Mouse (Mus musculus): ENCODE data around the gene Cntfr.

The Cntfr gene

DNA sequence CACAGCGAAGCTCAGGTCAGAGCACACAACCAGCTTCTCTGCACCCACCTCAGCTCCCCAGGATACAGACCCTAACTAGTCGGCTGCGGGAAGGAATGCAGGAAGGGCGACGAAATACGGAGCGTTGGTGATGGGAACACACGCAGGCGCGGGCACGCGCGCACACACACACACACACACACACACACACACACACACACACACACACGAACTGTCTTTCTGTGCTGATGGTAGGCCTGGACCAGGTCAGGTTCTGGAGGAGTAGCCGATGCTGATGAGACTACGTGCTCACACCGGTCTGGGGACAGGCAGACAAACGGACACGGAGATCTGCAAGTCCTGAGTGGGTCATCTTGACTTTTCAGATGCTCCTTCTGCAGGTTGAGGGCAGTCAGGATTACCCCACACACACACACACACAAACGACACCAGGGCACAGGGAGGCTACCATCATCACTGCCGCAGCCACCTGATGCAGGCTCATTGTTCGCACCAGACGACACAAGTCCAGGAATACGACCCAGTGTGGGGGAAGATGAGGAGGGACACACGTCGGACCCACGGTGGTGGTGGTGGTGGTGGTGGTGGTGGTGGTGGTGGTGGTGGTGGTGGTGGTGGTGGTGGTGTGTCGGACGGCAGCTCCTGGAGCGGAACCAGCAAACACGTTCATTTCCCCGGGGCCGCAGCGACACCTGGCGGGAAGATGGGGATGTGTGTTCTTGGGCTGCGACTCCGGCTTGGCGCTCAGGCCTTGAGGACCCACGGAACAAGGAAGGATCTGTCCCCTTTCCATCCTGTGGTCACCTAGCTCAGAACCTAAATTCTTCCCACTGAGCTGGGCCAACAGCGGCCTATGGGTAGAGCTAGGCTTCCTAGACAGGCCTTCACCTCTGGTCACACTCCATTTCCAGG, at the start of gene Cntfr:
Gene Cntfr (minus strand): TSS at position 160 of the 912 bp plus-strand sequence.
- peak; percentile 67 for DNase-seq (ENCODE audit: low spot score)

DNA sequence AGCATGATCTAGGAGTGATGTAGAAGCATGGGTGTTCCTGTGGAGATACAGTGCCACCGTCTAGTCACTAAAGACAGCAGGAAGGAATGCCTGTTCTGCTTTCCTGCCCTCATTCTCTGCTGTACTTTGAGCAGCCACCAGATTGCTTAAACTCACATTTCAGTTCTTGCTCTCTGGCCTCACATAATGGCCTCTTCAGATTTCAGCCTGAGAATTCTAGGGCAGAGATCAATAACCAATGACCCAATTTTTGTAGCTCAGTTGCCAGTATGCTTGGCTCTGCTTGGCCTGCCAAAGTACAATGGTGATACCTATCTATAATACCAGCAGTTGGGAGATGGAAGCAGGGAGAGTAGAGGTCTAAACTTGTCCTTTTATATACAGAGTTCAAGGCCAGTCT, 48.1 kb upstream of the Cntfr start:
- no peak for DNase-seq (ENCODE audit: low spot score)

DNA sequence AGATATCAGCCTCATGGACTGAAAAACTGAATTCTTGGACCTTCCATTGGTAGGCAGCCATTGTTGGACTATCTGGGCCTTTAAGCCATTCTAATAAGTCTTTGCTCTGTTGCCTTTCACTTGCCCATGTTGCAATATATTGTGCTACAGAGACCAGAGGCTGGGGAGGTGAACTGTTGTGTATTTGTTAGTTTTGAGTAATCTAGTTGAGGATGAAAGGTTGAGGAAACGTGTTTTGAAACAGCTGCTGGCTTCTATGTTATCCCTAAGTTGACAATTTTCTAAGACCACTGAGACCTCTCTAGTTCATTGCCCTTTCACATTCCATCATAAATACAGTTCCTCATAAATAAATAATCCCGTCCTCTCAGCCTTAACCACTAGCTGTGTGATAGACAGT, 47.2 kb upstream of the Cntfr start:
- DNase-seq (ENCODE audit: low spot score): no peak

DNA sequence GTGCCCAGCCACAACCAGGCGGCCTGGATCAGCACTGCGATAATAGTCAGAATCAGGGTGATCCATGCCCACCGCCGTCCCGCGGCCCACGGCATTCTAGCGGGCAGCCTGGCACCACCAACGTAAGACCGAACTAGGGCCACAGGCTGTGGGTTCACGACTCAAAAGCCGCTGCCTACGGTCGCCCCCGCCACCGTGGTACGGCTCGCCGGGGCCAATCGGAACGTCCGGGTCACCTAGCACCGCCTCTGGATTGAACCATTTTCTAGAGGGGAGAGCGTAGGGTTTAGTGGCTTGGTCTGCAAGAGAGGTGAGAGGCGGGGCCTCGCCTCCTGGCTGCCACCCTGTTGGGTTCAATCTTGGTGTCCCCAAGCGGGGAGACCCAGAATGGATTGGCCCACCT, 44.3 kb upstream of the Cntfr start:
- DNase-seq (ENCODE audit: low spot score): peak; percentile 93

DNA sequence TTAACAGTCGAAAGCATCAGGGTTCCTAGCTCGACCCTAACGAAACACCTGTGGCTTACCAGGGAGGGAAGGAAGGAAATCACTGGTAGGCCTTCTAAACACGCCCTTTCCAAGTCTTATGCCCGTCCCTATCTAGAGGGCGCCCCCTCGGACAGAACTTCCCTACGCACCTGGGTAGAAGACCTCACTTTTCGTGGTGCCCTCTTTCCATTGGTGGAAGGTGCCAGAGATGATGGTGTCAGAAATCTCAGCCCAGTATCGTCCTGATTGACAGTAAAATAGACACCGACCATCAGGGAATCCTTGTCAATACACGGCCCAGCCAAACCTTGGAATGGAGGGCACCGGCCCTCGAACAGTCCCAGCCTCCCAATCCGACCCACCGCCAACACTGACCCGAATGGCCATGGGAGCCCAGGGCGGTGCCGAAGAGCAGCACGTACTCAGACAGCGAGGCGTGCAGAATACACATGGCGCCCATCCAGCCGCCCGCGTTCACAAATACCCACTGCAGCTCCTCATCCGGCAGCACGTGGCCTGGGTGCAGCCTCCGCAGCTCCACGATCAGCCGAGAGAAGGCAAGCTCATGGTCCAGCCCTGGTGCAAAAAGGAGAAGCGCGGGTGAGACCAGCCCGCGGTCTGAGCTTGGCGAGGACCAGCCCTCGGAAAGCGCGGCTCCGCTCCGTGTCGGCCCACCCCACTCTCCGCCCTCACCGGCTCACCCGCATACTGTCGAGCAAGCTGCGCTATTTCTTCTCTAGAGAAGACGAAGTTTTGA, 43.7 kb upstream of the Cntfr start:
- DNase-seq (ENCODE audit: low spot score): peak; percentile 20

DNA sequence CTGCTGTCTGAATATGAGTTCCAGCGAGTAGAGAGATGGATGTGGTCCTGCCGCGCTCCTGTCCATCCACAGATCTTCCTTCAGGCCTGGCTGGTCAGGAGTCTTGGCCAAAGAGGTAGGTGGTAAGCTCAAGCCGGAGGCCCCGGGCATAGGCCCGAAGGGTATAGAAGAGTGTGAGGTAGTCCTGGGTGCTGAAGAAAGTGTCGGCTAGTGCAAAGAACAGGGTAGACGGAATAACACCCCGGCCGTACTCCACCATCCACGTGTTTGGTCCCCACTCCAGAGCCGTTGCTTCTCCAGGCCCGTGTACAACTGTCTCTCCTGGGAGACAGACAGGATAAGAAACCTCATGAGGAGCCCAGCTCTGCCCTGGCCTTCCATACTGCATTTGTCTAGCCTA, 42.4 kb upstream of the Cntfr start:
- no peak for DNase-seq (ENCODE audit: low spot score)

DNA sequence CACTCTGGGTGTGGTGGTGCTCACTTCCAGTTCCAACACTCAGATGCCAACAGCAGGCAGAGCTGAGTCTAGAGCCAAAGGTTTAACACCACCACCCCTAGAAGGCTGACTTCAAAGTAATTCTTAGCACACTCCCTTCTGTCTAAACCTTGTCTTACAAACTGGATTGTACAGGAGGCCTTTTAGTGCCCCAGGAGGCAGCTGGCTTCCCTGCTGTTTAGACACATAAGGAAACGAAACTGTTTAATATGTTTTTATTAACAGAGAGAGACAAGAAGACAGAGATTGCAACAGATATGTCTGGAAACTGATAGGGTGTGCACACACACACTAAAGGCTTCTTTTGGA, 41.3 kb upstream of the Cntfr start:
- no peak for DNase-seq (ENCODE audit: low spot score)

DNA sequence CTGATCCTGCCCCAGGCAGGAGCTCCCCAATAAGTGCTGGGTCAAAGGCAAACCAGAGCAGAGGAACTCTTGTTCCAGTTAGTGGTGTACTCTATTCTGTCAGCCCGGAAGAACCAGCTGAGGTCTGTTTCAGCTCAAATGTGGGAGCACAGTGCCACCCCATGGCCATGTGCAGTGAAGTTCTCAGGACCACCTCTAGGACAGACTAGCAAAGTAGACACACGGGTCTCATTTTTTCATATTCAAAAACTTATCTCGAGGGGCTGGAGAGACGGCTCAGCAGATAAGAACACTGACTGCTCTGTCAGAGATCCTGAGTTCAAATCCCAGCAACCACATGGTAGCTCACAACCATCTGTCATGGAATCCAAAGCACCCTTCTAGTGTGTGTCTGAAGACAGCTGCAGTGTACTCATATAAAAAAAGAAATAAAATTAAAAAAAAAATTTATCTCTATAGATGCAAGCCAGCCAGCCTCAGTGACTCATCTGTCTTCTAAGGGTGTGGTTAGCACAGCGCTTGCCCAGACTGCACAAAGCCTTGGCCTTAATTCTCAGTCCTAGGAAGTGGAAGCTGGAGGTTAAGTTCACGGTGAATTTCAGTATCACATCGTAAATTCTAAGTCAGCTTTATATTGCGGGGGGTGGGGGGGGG, 40.8 kb upstream of the Cntfr start:
- peak; percentile 80 for DNase-seq (ENCODE audit: low spot score)

DNA sequence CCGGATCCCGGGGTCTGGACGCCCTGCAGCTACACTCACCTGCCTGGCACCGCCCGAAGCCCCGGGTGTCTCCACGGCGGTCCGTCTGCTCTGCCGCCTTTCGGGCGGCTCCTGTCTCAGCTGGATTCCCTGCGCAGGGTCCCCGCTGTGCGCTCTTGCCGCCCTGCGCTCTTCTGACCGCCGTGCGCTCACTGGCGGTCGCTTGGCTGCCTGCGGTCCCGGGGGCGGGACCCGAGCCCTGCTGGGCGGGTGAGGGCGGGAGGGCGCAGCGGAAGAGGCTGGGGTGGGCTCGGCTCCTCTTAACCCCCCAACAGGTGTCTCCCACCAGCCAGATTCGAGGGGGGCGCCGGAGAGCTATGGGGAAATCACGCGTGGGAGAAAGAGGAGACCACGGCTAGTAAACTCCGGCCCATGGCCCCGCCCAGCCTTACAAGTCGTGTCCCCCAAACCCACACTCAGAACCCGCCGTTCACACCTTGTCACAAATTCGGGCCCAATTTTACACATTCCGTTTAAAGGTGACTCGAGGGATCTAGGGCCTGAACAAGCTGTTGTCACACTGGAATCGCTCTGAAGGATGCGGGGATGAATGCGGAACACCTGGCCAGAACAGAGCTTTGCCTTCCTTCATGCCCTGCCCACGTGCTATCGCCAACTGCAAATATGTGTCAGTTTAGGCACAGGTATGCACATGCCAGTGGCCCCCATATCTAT, 34.3 kb upstream of the Cntfr start, which contains the start of gene Arid3c:
Gene Arid3c (minus strand): TSS at position 91 of the 714 bp plus-strand sequence.
- no peak for DNase-seq (ENCODE audit: low spot score)

DNA sequence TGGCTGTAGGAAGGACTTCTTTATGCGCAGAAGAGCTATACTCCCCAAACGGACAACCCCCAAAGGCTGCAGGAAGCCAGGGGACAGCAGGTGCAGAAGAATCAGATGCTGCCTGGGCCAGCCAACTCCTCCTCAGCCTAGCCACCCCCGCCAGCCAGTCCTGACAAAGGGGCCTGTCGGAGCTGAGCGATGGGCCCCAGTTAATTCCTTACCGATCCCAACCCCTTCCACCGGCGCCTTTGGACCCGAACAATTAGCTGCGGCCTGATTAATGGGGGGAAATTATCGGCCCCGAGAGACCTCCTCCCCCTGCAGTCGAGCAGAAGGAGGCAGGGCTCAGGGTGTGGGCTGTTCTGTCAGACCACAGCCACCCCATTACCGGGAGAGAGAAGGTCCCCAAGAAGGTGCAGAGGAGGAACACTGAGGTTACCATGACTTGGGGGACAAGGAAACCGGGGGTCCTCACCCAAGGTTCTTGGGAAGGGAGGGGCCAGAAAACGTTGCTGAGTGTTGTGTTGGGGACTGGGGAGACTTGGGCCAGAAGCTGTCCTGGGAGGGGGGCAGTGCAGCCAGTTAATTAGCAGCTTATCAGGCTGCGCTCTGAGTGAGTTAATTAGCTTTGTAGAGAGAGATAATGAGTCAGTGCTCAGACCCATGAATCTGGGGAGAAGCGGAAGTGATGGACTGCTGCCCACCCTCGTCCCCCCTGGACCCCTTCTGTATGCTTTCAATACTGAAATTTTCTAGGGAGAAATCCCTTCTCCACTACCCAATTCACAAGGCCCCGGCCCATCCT, 30.1 kb upstream of the Cntfr start:
- DNase-seq (ENCODE audit: low spot score): no peak

DNA sequence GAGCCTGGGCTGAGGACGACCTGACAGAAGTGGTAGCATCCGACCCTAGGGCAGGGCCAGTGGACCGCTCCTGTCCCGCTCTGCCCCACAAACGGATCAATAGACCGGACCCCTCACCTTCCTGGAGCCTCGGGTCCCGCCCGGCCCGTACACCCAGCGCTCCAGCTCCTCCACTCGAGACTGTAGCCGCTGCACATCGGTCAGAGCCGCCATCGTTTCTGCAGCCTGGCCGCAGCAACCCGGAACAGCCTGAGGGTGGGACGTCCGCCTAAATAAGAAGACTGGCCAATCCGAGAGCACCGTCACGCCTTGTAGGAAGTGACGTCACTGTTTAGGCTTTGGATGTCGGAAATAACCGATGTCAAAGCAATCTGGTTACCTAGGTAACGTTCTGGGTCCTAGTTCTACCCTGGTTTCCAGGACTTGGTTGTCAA, 26.0 kb upstream of the Cntfr start, which contains the start of gene Dctn3:
Gene Dctn3 (minus strand): TSS at position 253 of the 434 bp plus-strand sequence.
- DNase-seq (ENCODE audit: low spot score): peak; percentile 89

DNA sequence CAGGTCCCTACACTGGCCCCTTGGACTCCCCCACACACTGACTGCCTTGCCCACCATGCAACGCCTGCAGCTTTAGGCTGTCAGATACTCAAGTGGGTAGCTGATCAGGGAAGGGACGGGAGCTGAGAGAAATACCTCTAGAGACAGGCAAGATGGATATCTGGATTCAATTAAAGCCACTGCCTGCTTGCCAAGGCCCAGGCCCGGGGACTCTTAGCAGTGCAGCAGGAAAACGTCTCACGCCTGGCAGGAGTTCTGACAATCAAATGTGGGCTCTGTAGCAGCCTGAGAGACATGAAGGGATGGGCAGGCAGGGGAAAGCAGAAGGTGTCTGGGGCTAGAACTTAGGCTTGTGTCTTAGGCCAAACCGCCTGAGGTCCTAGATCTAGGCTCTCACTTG, 19.9 kb upstream of the Cntfr start:
- DNase-seq (ENCODE audit: low spot score): no peak

DNA sequence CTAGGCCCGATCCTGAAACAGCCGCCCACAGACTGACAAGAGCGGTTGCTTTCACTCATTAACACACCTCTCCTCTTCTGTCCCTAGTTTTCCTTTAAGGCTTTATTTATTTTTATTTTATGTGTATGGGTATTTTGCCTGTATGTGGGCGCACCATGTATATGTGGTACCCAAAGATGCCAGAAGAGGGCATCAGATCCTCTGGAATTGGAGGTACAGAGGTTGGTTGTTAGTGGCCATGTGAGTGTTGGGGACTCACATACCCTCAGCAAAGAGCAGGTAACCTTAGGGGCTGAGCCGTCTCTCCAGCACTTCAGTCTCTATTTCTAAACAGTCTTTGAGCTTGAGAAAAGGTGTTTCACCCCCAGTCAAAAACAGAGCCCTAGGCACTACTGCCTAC, 18.7 kb upstream of the Cntfr start:
- DNase-seq (ENCODE audit: low spot score): peak; percentile 49

DNA sequence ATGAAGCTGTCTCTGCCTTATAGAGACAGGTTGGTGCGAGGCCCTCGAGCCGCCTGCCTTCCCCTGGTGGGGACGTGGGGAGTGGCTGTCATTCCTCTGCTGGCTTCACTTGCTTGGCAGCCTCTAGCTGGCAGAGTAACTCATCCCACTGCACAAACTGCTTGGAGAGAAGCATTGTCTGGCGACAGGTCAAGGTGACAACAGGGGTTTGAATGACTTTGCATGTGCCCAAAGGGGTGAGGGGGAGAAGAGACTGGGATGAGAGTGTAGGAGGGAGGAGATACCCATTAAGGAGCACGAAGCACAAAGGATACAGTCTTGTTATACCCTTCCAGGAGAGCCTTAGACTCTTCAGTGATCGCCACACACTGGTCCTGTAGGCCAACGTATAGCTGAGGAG, 18.2 kb upstream of the Cntfr start:
- no peak for DNase-seq (ENCODE audit: low spot score)

DNA sequence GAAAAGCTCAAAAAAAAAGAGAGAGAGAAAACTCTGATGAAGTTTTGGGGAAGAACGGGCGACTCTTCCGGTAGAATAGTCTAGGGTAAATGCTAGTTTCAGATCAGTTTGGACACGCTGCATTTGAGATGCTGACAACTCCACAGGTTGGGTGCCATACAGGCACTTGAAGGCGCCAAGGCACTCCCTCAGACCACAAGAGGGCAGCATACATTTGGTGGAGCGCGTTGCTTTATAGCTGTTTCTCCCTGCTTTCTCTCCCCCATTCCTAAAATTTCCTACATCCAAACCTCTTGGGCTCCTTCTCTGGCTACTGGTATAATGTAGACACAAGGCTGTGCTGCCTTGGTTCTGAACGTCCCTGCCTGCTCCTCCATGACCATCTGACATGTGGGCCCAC, 17.4 kb upstream of the Cntfr start:
- peak; percentile 42 for DNase-seq (ENCODE audit: low spot score)

DNA sequence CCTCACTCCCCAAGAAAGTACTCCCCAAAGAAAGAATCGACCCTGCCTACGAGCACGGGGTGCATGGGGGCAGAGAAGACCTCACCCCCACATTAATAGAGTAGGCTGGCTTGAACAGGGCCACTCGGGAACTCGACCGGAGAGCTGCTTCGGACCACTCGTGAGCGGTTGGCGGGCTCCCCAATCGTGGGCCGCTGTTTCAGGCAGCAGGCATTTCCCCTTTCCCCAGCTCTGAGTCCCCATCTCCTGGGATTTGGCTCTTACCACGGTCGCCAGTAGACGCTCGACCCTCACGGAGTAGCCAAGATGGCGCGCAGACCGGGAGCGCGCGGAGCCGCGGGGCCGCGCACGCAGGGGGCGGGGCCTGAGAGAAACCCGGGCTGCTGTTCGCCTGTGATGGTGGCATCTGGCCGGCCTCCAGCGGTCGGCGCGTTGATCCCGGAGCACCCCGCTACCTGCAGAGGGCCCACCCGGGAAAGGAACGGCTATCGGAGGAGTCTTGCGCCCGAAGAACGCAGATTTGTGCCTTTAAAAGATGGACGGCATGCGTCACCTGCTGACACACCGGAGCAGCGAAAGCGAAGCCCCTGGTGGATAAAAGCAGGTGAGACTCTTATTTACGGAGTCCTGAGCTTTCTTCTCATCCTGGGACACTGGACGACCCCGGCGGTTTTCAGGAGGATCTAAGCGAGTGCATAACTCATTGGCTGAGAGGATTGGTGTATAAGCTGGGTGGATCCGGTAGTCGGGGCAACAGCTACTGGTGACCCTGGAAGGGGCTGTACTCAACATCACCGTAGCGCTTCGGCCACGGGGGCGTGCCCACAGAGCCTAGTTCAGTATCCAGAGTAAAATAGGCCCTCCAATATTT, 16.5 kb upstream of the Cntfr start, which contains the start of gene Rpp25l:
Gene Rpp25l (minus strand): TSS at position 338 of the 871 bp plus-strand sequence.
- peak; percentile 71 for DNase-seq (ENCODE audit: low spot score)

DNA sequence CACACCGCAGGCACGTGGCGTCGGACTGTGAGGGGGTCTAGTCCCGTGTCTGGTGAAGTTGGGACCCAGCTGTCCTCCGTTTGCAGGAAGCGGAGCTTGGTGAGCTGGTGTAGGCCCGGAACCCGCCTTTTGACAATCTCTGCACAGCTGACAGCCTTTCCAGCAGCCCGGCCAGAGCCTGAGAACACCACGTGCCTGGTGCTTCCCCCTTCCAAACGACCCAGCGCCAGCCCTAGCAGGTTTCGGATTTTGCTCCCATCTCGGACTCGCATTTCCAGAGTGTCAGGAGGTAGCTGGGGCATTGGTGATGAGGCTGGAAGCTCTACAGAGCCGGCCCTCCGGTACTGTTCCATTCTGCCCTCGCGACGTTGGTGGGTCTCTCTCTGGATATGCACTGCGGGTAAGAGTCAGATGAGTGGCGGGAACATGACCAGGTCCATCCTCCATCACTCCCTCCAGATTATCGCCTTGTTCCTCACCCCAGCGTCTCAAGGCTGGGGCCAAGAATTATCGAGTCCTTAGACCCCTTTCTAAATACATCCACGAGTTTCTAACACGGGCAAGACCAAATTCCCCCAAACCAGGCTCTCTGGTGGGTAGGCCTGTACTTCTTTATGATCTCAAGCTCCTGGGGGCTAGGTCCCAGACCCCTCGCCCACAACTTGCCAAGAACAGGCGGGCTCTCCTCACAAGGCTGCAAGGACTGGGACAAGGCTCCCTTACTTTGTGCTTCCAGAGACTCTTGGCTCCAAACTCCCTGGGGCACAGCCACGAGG, 15.7 kb upstream of the Cntfr start:
- no peak for DNase-seq (ENCODE audit: low spot score)

DNA sequence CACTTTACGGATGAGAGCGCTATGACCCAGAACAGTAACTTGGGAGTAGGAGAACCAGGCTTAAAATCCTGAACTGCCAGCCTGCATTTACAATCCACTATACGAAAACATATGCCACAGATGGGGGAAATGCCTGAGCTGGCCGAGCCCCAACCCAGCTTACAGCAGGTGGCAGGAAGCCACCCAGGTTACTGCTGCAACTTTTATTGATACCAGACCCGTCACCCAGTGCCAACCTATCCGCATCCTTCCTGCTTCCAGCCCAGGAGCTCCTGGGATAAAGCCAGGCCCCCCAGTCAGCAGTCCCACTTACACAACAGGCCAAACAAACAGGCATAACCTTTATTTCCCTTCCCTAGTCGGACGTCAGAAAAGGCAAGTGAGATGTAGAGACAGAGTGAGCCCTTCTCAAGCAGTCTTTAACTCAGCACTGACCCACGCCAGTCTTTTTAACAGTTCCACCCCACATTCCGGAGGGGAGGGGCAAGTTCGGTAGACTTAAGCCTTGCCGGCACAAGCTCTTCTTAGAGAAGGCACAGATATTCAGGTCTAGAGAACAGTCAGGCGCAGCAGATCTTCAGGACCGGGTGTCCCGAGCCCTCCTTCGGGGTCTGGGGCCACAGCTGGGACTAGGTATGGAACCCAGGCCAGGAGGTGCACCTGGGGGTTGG, 15.0 kb upstream of the Cntfr start:
- no peak for DNase-seq (ENCODE audit: low spot score)

DNA sequence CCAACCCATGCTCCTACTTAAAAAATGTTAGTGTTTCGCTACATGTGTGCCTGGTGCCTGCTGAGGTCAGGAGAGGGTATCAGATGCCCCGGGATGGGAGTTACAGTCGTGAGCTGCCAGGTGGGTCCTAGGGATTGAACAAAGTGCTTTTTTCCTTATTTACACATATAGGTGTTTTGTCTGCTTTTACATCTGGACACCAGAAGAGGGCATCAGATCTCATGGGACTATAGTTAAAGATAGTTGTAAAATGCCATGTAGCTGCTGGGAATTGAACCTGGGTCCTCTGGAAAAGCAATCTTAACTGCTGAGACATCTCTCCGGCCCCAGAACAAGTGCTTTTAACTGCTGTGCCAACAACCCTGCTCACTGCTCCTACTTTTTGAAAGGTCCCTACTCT, 13.3 kb upstream of the Cntfr start:
- DNase-seq (ENCODE audit: low spot score): no peak
